Mouse (Mus musculus) heart, adult 10 weeks (tissue): Measurements from ENCODE around the gene Olfr301. TPM values are rescaled to one million over a fixed set of nuclear protein-coding genes. Genes with fewer than 3 reads are reported as not detected.

Source experiments
- polyA plus RNA-seq: library from polyadenylated mRNA; stranded (reverse); fragments of 350-450 nt; fragmentation: Illumina TruSeq; extraction: RNeasy Lipid Tissue Mini Kit (QIAGEN cat#74804); gene quantifications from one replicate; pipeline ENCODE4 v1.2.3, GENCODE M21; 2014; ENCODE audit warnings: low read depth, low replicate concordance

Gene Olfr301
- polyA plus RNA-seq, result not detected

GRCm38 (mm10) chr7:86403546-86403945 is at the start of gene Olfr301:
Olfr301 (plus strand) TSS chr7:86403846.

GRCm38 (mm10) chr7:86366828-86367227 is 36.8 kb upstream of the Olfr301 start, which contains the start of gene Olfr305:
Olfr305 (minus strand) TSS chr7:86366928.

GRCm38 (mm10) chr7:86386558-86386957 is 17.1 kb upstream of the Olfr301 start, which contains the start of gene Olfr304:
Olfr304 (minus strand) TSS chr7:86386658.

GRCm38 (mm10) chr7:86397689-86398088 is 6.0 kb upstream of the Olfr301 start, which contains the start of gene Olfr303:
Olfr303 (minus strand) TSS chr7:86397789.

GRCm38 (mm10) chr7:86459621-86460020 is 56.0 kb downstream of the Olfr301 start, which contains the start of gene Olfr299:
Olfr299 (plus strand) TSS chr7:86459921.

Other genes starting within 250 kb of the Olfr301 start
- not detected for gene Vmn2r75, start 232.1 kb upstream of the Olfr301 start, polyA plus RNA-seq
- gene Vmn2r76, start 157.5 kb upstream of the Olfr301 start, polyA plus RNA-seq, result not detected
- not detected for gene Olfr310, start 126.7 kb upstream of the Olfr301 start, polyA plus RNA-seq
- not detected for gene Olfr309, start 90.1 kb upstream of the Olfr301 start, polyA plus RNA-seq
- gene Olfr308, start 78.2 kb upstream of the Olfr301 start, polyA plus RNA-seq, result not detected
- not detected for gene Olfr307, start 66.3 kb upstream of the Olfr301 start, polyA plus RNA-seq
- not detected for gene Olfr305, start 36.9 kb upstream of the Olfr301 start, polyA plus RNA-seq
- not detected for gene Olfr304, start 17.2 kb upstream of the Olfr301 start, polyA plus RNA-seq
- not detected for gene Olfr303, start 6.1 kb upstream of the Olfr301 start, polyA plus RNA-seq
- gene Olfr299, start 56.1 kb downstream of the Olfr301 start, polyA plus RNA-seq, result not detected
- gene Olfr298, start 88.6 kb downstream of the Olfr301 start, polyA plus RNA-seq, result not detected
- not detected for gene Olfr297, start 116.1 kb downstream of the Olfr301 start, polyA plus RNA-seq
- not detected for gene Olfr295, start 180.0 kb downstream of the Olfr301 start, polyA plus RNA-seq
- gene Olfr294, start 212.8 kb downstream of the Olfr301 start, polyA plus RNA-seq, result not detected
- not detected for gene Olfr293, start 245.2 kb downstream of the Olfr301 start, polyA plus RNA-seq